Mouse (Mus musculus) splenic B cell, adult 2 months (primary cell): ENCODE data around the gene Tmem43.

Experiments
- DNase-seq: peaks from one replicate; pipeline ENCODE4 v3.0.0-alpha.2; 2011; ENCODE audit warnings: low read depth, low spot score
- H3K27me3 ChIP-seq: 2 replicates; pipeline ENCODE4 v1.6.1; 2012; ENCODE audit warnings: mild to moderate bottlenecking, low read length, moderate library complexity, mixed read lengths; ENCODE audit not compliant: control insufficient read depth, poor library complexity, insufficient read depth, severe bottlenecking
- H3K36me3 ChIP-seq: 2 replicates; pipeline ENCODE4 v1.6.1; 2012; ENCODE audit warnings: mild to moderate bottlenecking, low read length, moderate library complexity, mixed read lengths; ENCODE audit not compliant: control insufficient read depth, poor library complexity, insufficient read depth, severe bottlenecking

Tmem43 gene

GRCm38 (mm10) chr6:91514135-91514534, 40.6 kb downstream of the Tmem43 start:
- Histone ChIP-seq H3K27me3 (no peaks in the 10 kb centered on the region), H3K36me3 (no peaks in the 10 kb centered on the region)
- no peak for DNase-seq

- peak; percentile 8 for DNase-seq
- H3K27me3 ChIP-seq, result no peaks in the 10 kb centered on the region
- no peaks in the 10 kb centered on the region; the same call in 1 of the 2 replicates for H3K36me3 ChIP-seq
Measured at GRCm38 (mm10) chr6:91514737-91515362, 41.3 kb downstream of the Tmem43 start.

- DNase-seq, result peak; percentile 98
- H3K36me3 ChIP-seq, result no peaks in the 10 kb centered on the region; the same call in 1 of the 2 replicates
- H3K27me3 ChIP-seq, result no peaks in the 10 kb centered on the region
Measured at GRCm38 (mm10) chr6:91515545-91516449, 42.3 kb downstream of the Tmem43 start, which contains the start of the genes Xpc and Lsm3. Xpc (minus strand) TSS chr6:91515888. Lsm3 (plus strand) TSS chr6:91515928.

GRCm38 (mm10) chr6:91518454-91519020, 45.0 kb downstream of the Tmem43 start:
- no peak for DNase-seq
- Histone ChIP-seq H3K27me3 (no peaks in the 10 kb centered on the region), H3K36me3 (peaks cover 12% of the 10 kb centered on the region; the same call in 1 of the 2 replicates)

- Histone ChIP-seq H3K36me3 (peaks cover 12% of the 10 kb centered on the region; the same call in 1 of the 2 replicates), H3K27me3 (no peaks in the 10 kb centered on the region)
- no peak for DNase-seq
Measured at GRCm38 (mm10) chr6:91522816-91523215, 49.3 kb downstream of the Tmem43 start.

- peaks cover 12% of the 10 kb centered on the region; the same call in 1 of the 2 replicates for H3K36me3 ChIP-seq
- DNase-seq, result no peak
- H3K27me3 ChIP-seq, result no peaks in the 10 kb centered on the region
Measured at GRCm38 (mm10) chr6:91525544-91525943, 52.0 kb downstream of the Tmem43 start.

GRCm38 (mm10) chr6:91527227-91527860, 53.8 kb downstream of the Tmem43 start:
- Histone ChIP-seq H3K36me3 (peaks cover 4% of the 10 kb centered on the region; the same call in 1 of the 2 replicates), H3K27me3 (no peaks in the 10 kb centered on the region)
- peak; percentile 52 for DNase-seq

GRCm38 (mm10) chr6:91528265-91528664, 54.8 kb downstream of the Tmem43 start:
- H3K36me3 ChIP-seq, result no peaks in the 10 kb centered on the region
- no peak for DNase-seq
- H3K27me3 ChIP-seq, result no peaks in the 10 kb centered on the region

GRCm38 (mm10) chr6:91530673-91531072, 57.2 kb downstream of the Tmem43 start:
- Histone ChIP-seq H3K27me3 (no peaks in the 10 kb centered on the region), H3K36me3 (no peaks in the 10 kb centered on the region)

GRCm38 (mm10) chr6:91531276-91531675, 57.8 kb downstream of the Tmem43 start:
- DNase-seq, result no peak
- no peaks in the 10 kb centered on the region for H3K27me3 ChIP-seq
- no peaks in the 10 kb centered on the region for H3K36me3 ChIP-seq

More at GRCm38 (mm10) chr6:91530673-91531072, 57.2 kb downstream of the Tmem43 start:
- DNase-seq, result no peak

- Histone ChIP-seq H3K27me3 (no peaks in the 10 kb centered on the region), H3K36me3 (no peaks in the 10 kb centered on the region)
- no peak for DNase-seq
Measured at GRCm38 (mm10) chr6:91532661-91533060, 59.2 kb downstream of the Tmem43 start.

- Histone ChIP-seq H3K36me3 (no peaks in the 10 kb centered on the region), H3K27me3 (no peaks in the 10 kb centered on the region)
- DNase-seq, result no peak
Measured at GRCm38 (mm10) chr6:91533359-91533758, 59.9 kb downstream of the Tmem43 start.

- Histone ChIP-seq H3K36me3 (no peaks in the 10 kb centered on the region), H3K27me3 (no peaks in the 10 kb centered on the region)
- DNase-seq, result no peak
Measured at GRCm38 (mm10) chr6:91533771-91534170, 60.3 kb downstream of the Tmem43 start.

- no peaks in the 10 kb centered on the region for H3K27me3 ChIP-seq
Measured at GRCm38 (mm10) chr6:91534268-91534667, 60.8 kb downstream of the Tmem43 start.

More at GRCm38 (mm10) chr6:91534268-91534667, 60.8 kb downstream of the Tmem43 start:
- no peaks in the 10 kb centered on the region for H3K36me3 ChIP-seq
- no peak for DNase-seq
